Mouse (Mus musculus) R1 (cell line): ENCODE results near the gene Rnf214.
"Not testable (repeated sequence)": the region's sequence is repeated elsewhere in the genome, so short reads cannot be mapped to it uniquely, and the experiment has no call there.

ENCODE experiments used
- DNase-seq: peaks from one replicate; pipeline ENCODE4 v3.0.0-alpha.2; 2018; ENCODE audit warnings: low read depth, low spot score

The Rnf214 gene

GRCm38 (mm10) chr9:45850528-45851155, 56.1 kb downstream of the Rnf214 start:
- no peak for DNase-seq

GRCm38 (mm10) chr9:45849528-45850408, 56.9 kb downstream of the Rnf214 start:
- DNase-seq = no peak

GRCm38 (mm10) chr9:45846891-45847460, 59.7 kb downstream of the Rnf214 start:
- no peak for DNase-seq

GRCm38 (mm10) chr9:45846176-45846575, 60.5 kb downstream of the Rnf214 start:
- not testable (repeated sequence) for DNase-seq

GRCm38 (mm10) chr9:45845541-45845940, 61.2 kb downstream of the Rnf214 start:
- no peak for DNase-seq

GRCm38 (mm10) chr9:45843780-45844179, 62.9 kb downstream of the Rnf214 start:
- DNase-seq = no peak

GRCm38 (mm10) chr9:45843007-45843406, 63.7 kb downstream of the Rnf214 start:
- DNase-seq = no peak

GRCm38 (mm10) chr9:45841458-45841857, 65.3 kb downstream of the Rnf214 start:
- DNase-seq = no peak

GRCm38 (mm10) chr9:45840331-45840730, 66.4 kb downstream of the Rnf214 start:
- no peak for DNase-seq

- no peak for DNase-seq
These were observed 66.8 kb downstream of the Rnf214 start for GRCm38 (mm10) chr9:45839982-45840300.

GRCm38 (mm10) chr9:45839139-45839981, 67.4 kb downstream of the Rnf214 start:
- peak; percentile 21 for DNase-seq

GRCm38 (mm10) chr9:45838434-45839138, 68.1 kb downstream of the Rnf214 start, which contains the start of gene Bace1:
Gene Bace1, plus strand, starts transcription at chr9:45838580.
- DNase-seq = peak; percentile 82

- no peak for DNase-seq
These were observed 68.7 kb downstream of the Rnf214 start for GRCm38 (mm10) chr9:45838069-45838433.

GRCm38 (mm10) chr9:45833461-45833860, 73.2 kb downstream of the Rnf214 start:
- peak; percentile 64 for DNase-seq

- DNase-seq = no peak
These were observed 73.8 kb downstream of the Rnf214 start for GRCm38 (mm10) chr9:45832898-45833297.

GRCm38 (mm10) chr9:45829107-45829506, 77.6 kb downstream of the Rnf214 start:
- peak; percentile 97 for DNase-seq

- DNase-seq = peak; percentile 96
These were observed 78.3 kb downstream of the Rnf214 start, which contains the start of gene Cep164 for GRCm38 (mm10) chr9:45828291-45828963. Gene Cep164, minus strand, starts transcription at chr9:45828691.

- no peak for DNase-seq
These were observed 78.9 kb downstream of the Rnf214 start for GRCm38 (mm10) chr9:45827663-45828290.

GRCm38 (mm10) chr9:45818406-45819011, 88.2 kb downstream of the Rnf214 start:
- no peak for DNase-seq

- DNase-seq = no peak
These were observed 91.2 kb downstream of the Rnf214 start for GRCm38 (mm10) chr9:45815525-45815924.
